Mouse (Mus musculus): ENCODE measurements around the gene Rnf144b. TPM values are rescaled to one million over a fixed set of nuclear protein-coding genes. Genes with fewer than 3 reads are reported as not detected.

Gene Rnf144b
- polyA plus RNA-seq, 1 experiment = 2.4 TPM

GRCm38 (mm10) chr13:47296465-47296864 lies 174.0 kb downstream of the Rnf144b start:
- H3K27me3 ChIP-seq (ENCODE audit: control insufficient read depth, insufficient read depth, low read length) = no peaks in the 10 kb centered on the region
- no peaks in the 10 kb centered on the region for H3K4me1 ChIP-seq (ENCODE audit: control insufficient read depth, insufficient read depth, insufficient read length, low read length)
- TF ChIP-seq CTCF (IDR thresholded peaks at IDR 0.05; ENCODE audit: extremely low read depth, insufficient read length, insufficient replicate concordance, low read depth, low read length) (no peak), POLR2A (IDR thresholded peaks at IDR 0.05; ENCODE audit: low read depth, low read length) (no peak)
- no peak overlapping the region for H3K27ac ChIP-seq (ENCODE audit: insufficient read depth, low read depth, low read length)
- no peaks in the 10 kb centered on the region for H3K36me3 ChIP-seq (ENCODE audit: control insufficient read depth, insufficient read depth, low read length)
- 65% methylated on average over 8 of the region's 8 CpGs for WGBS
- no peak overlapping the region for H3K4me3 ChIP-seq (ENCODE audit: low read depth, low read length)

Other genes starting within 250 kb of the Rnf144b start
- gene Kif13a, start 192.8 kb upstream of the Rnf144b start, polyA plus RNA-seq (2012; rRNA removed) = 15.7 and 33.5 TPM in 2 replicates
- 2.4 and 4.7 TPM in 2 replicates for gene Nhlrc1, start 107.8 kb upstream of the Rnf144b start, polyA plus RNA-seq (2012; rRNA removed)
- gene Kdm1b, start 79.2 kb upstream of the Rnf144b start, polyA plus RNA-seq (2012; rRNA removed) = 4.3 and 5.8 TPM in 2 replicates
- 1.5 and 2.8 TPM in 2 replicates for gene Tpmt, start 77.9 kb upstream of the Rnf144b start, polyA plus RNA-seq (2012; rRNA removed)
- 8.7 and 27.7 TPM in 2 replicates for gene Dek, start 16.5 kb upstream of the Rnf144b start, polyA plus RNA-seq (2012; rRNA removed)